Mouse (Mus musculus) hindbrain, embryonic 15.5 days (tissue): ENCODE measurements at regions not wholly inside any gene's neighbourhood (a gene's known extent, or its start where the extent isn't known, plus 50 kb on each side); places are given as distances from the start of the nearest gene placed in this dataset.

Source experiments
- ATAC-seq: fragments of 200-750 bp; cut with Nextera tagmentation; 2 replicates; pipeline ENCODE4 v1.8.0; 2017; ENCODE audit warnings: low read depth, moderate number of reproducible peaks, moderate TSS enrichment; ENCODE audit not compliant: low FRiP score
- H3K27ac ChIP-seq: fragments of 300-500 bp; sonication (generic); replicated peaks from 2 replicates; pipeline ENCODE4 v1.5.1; 2015; ENCODE audit warnings: mild to moderate bottlenecking, inconsistent platforms
- H3K27me3 ChIP-seq: fragments of 300-500 bp; sonication (generic); 2 replicates; pipeline ENCODE4 v1.6.1; 2015; ENCODE audit warnings: control low read depth, inconsistent platforms
- H3K36me3 ChIP-seq: fragments of 300-500 bp; sonication (generic); 2 replicates; pipeline ENCODE4 v1.6.1; 2015; ENCODE audit warnings: control low read depth, inconsistent platforms
- H3K4me1 ChIP-seq: fragments of 300-500 bp; sonication (generic); replicated peaks from 2 replicates; pipeline ENCODE4 v1.6.1; 2015; ENCODE audit warnings: control low read depth, inconsistent platforms
- H3K4me2 ChIP-seq: fragments of 300-500 bp; sonication (generic); 2 replicates; pipeline ENCODE4 v1.6.1; 2015; ENCODE audit warnings: moderate library complexity, mild to moderate bottlenecking, inconsistent platforms
- H3K4me3 ChIP-seq: fragments of 300-500 bp; sonication (generic); 2 replicates; pipeline ENCODE4 v1.5.1; 2015; ENCODE audit warnings: mild to moderate bottlenecking, inconsistent platforms
- H3K9ac ChIP-seq: fragments of 300-500 bp; sonication (generic); 2 replicates; pipeline ENCODE4 v1.6.1; 2015; ENCODE audit warnings: inconsistent platforms
- H3K9me3 ChIP-seq: fragments of 300-500 bp; sonication (generic); 2 replicates; pipeline ENCODE4 v1.6.1; 2016; ENCODE audit warnings: control low read depth, inconsistent platforms
- WGBS: fragments of 180-500 bp; shearing (Covaris S2); methylation state at CpG from one replicate; pipeline ENCODE4 v1.1.7; 2015; 5-methylcytosine and 5-hydroxymethylcytosine counted together

GRCm38 (mm10) chr2:11359280-11359679, 187.4 kb downstream of the Prkcq start:
- H3K27ac ChIP-seq, result no peak overlapping the region
- H3K9ac ChIP-seq, result no peak overlapping the region
- no peak overlapping the region for H3K4me2 ChIP-seq
- ATAC-seq, result no peak
- 90% methylated on average over 4 of the region's 4 CpGs for WGBS
- no peaks in the 10 kb centered on the region for H3K9me3 ChIP-seq
- H3K27me3 ChIP-seq, result no peaks in the 10 kb centered on the region
- no peaks in the 10 kb centered on the region for H3K36me3 ChIP-seq
- no peak overlapping the region for H3K4me3 ChIP-seq
- H3K4me1 ChIP-seq, result no peaks in the 10 kb centered on the region

GRCm38 (mm10) chr2:11356714-11357113, 184.8 kb downstream of the Prkcq start:
- no peaks in the 10 kb centered on the region for H3K9me3 ChIP-seq
- WGBS, result 82% methylated on average over 5 of the region's 5 CpGs
- no peak overlapping the region for H3K4me2 ChIP-seq
- no peak for ATAC-seq
- no peak overlapping the region for H3K9ac ChIP-seq
- no peaks in the 10 kb centered on the region for H3K27me3 ChIP-seq
- no peaks in the 10 kb centered on the region for H3K36me3 ChIP-seq
- no peak overlapping the region for H3K4me3 ChIP-seq
- no peaks in the 10 kb centered on the region for H3K4me1 ChIP-seq
- no peak overlapping the region for H3K27ac ChIP-seq

GRCm38 (mm10) chr2:11355594-11355993, 183.7 kb downstream of the Prkcq start:
- Histone ChIP-seq H3K4me3 (no peak overlapping the region), H3K36me3 (no peaks in the 10 kb centered on the region), H3K27ac (no peak overlapping the region), H3K27me3 (no peaks in the 10 kb centered on the region), H3K9ac (no peak overlapping the region), H3K4me1 (no peaks in the 10 kb centered on the region), H3K9me3 (no peaks in the 10 kb centered on the region), H3K4me2 (no peak overlapping the region)
- 91% methylated on average over 5 of the region's 5 CpGs for WGBS
- no peak for ATAC-seq
